Mouse (Mus musculus): Measurements from ENCODE around the gene Cend1. TPM values are rescaled to one million over a fixed set of nuclear protein-coding genes. Genes with fewer than 3 reads are reported as not detected.

Cend1 gene
- polyA plus RNA-seq, 1 experiment from 2014 or later: 5.6 TPM

- H3K4me3 ChIP-seq (replicated peaks): no peak overlapping the region
- H3K9ac ChIP-seq (replicated peaks): no peak overlapping the region
- ATAC-seq (ENCODE audit: insufficient number of reproducible peaks, insufficient read depth, low FRiP score, low TSS enrichment, low read depth): no peak
- no peaks in the 10 kb centered on the region for H3K36me3 ChIP-seq
- no peak overlapping the region for H3K27ac ChIP-seq
- H3K4me1 ChIP-seq (replicated peaks): no peaks in the 10 kb centered on the region
- H3K27me3 ChIP-seq: no peaks in the 10 kb centered on the region
- H3K4me2 ChIP-seq: no peak overlapping the region
- 80% methylated on average over 4 of the region's 4 CpGs for WGBS
- no peaks in the 10 kb centered on the region for H3K9me3 ChIP-seq
Measured at GRCm38 (mm10) chr7:141381068-141381835, 48.0 kb downstream of the Cend1 start.

GRCm38 (mm10) chr7:141379584-141379983 lies 49.7 kb downstream of the Cend1 start:
- Histone ChIP-seq H3K4me1 (replicated peaks) (no peaks in the 10 kb centered on the region), H3K9ac (replicated peaks) (no peak overlapping the region), H3K4me3 (replicated peaks) (no peak overlapping the region), H3K27ac (no peak overlapping the region), H3K9me3 (no peaks in the 10 kb centered on the region), H3K4me2 (no peak overlapping the region), H3K27me3 (no peaks in the 10 kb centered on the region), H3K36me3 (no peaks in the 10 kb centered on the region)
- ATAC-seq (ENCODE audit: insufficient number of reproducible peaks, insufficient read depth, low FRiP score, low TSS enrichment, low read depth): no peak; the same call in 1 of the 2 replicates
- 29% methylated on average over 4 of the region's 4 CpGs for WGBS

Other genes starting within 250 kb of the Cend1 start
- 95.3 and 98.1 TPM in 2 replicates for gene Hras, start 235.5 kb downstream of the Cend1 start, polyA plus RNA-seq (2016; fragmentation: Nextera tagmentation; extraction: Ambion mirVana)
- 17.0 and 19.0 TPM in 2 replicates for gene Lrrc56, start 235.3 kb downstream of the Cend1 start, polyA plus RNA-seq (2016; fragmentation: Nextera tagmentation; extraction: Ambion mirVana)
- gene Lmntd2, start 215.4 kb downstream of the Cend1 start, polyA plus RNA-seq (2016; fragmentation: Nextera tagmentation; extraction: Ambion mirVana): 4.2 and 5.2 TPM in 2 replicates
- gene Rassf7, start 213.6 kb downstream of the Cend1 start, polyA plus RNA-seq (2016; fragmentation: Nextera tagmentation; extraction: Ambion mirVana): 39.1 and 43.7 TPM in 2 replicates
- gene Phrf1, start 200.7 kb downstream of the Cend1 start, polyA plus RNA-seq (2016; fragmentation: Nextera tagmentation; extraction: Ambion mirVana): 95.8 and 102 TPM in 2 replicates
- 0.51 and 1.0 TPM in 2 replicates for gene Irf7, start 163.0 kb downstream of the Cend1 start, polyA plus RNA-seq (2016; fragmentation: Nextera tagmentation; extraction: Ambion mirVana)
- gene Cdhr5, start 152.7 kb downstream of the Cend1 start, polyA plus RNA-seq (2016; fragmentation: Nextera tagmentation; extraction: Ambion mirVana): not detected in 2 replicates
- gene Sct, start 150.4 kb downstream of the Cend1 start, polyA plus RNA-seq (2016; fragmentation: Nextera tagmentation; extraction: Ambion mirVana): 10.5 and 11.4 TPM in 2 replicates
- gene Drd4, start 137.5 kb downstream of the Cend1 start, polyA plus RNA-seq (2016; fragmentation: Nextera tagmentation; extraction: Ambion mirVana): 1.6 TPM in 2 replicates
- 61.8 and 66.5 TPM in 2 replicates for gene Deaf1, start 101.8 kb downstream of the Cend1 start, polyA plus RNA-seq (2016; fragmentation: Nextera tagmentation; extraction: Ambion mirVana)
- gene Tmem80, start 101.8 kb downstream of the Cend1 start, polyA plus RNA-seq (2016; fragmentation: Nextera tagmentation; extraction: Ambion mirVana): 50.7 and 52.0 TPM in 2 replicates
- 5.1 and 6.3 TPM in 2 replicates for gene Eps8l2, start 90.6 kb downstream of the Cend1 start, polyA plus RNA-seq (2016; fragmentation: Nextera tagmentation; extraction: Ambion mirVana)
- gene Taldo1, start 37.3 kb downstream of the Cend1 start, polyA plus RNA-seq (2016; fragmentation: Nextera tagmentation; extraction: Ambion mirVana): 299 and 318 TPM in 2 replicates
- 60.6 and 63.8 TPM in 2 replicates for gene Gatd1, start 15.4 kb downstream of the Cend1 start, polyA plus RNA-seq (2016; fragmentation: Nextera tagmentation; extraction: Ambion mirVana)
- 33.1 and 38.3 TPM in 2 replicates for gene Slc25a22, start 8.4 kb upstream of the Cend1 start, polyA plus RNA-seq (2016; fragmentation: Nextera tagmentation; extraction: Ambion mirVana)
- 16.4 and 19.2 TPM in 2 replicates for gene Pidd1, start 14.5 kb upstream of the Cend1 start, polyA plus RNA-seq (2016; fragmentation: Nextera tagmentation; extraction: Ambion mirVana)
- 1,204 and 1,293 TPM in 2 replicates for gene Rplp2, start 17.9 kb upstream of the Cend1 start, polyA plus RNA-seq (2016; fragmentation: Nextera tagmentation; extraction: Ambion mirVana)
- gene Pnpla2, start 25.7 kb upstream of the Cend1 start, polyA plus RNA-seq (2016; fragmentation: Nextera tagmentation; extraction: Ambion mirVana): 13.7 and 14.9 TPM in 2 replicates
- 7.7 and 9.8 TPM in 2 replicates for gene Cracr2b, start 31.6 kb upstream of the Cend1 start, polyA plus RNA-seq (2016; fragmentation: Nextera tagmentation; extraction: Ambion mirVana)
- gene Cd151, start 37.9 kb upstream of the Cend1 start, polyA plus RNA-seq (2016; fragmentation: Nextera tagmentation; extraction: Ambion mirVana): 11.3 and 13.5 TPM in 2 replicates
- gene Polr2l, start 45.6 kb upstream of the Cend1 start, polyA plus RNA-seq (2016; fragmentation: Nextera tagmentation; extraction: Ambion mirVana): 65.7 and 67.3 TPM in 2 replicates
- 24.8 and 33.0 TPM in 2 replicates for gene Tspan4, start 45.7 kb upstream of the Cend1 start, polyA plus RNA-seq (2016; fragmentation: Nextera tagmentation; extraction: Ambion mirVana)
- gene Chid1, start 110.4 kb upstream of the Cend1 start, polyA plus RNA-seq (2016; fragmentation: Nextera tagmentation; extraction: Ambion mirVana): 27.5 and 28.0 TPM in 2 replicates
- gene Ap2a2, start 132.7 kb upstream of the Cend1 start, polyA plus RNA-seq (2016; fragmentation: Nextera tagmentation; extraction: Ambion mirVana): 93.3 and 94.1 TPM in 2 replicates
- 0.18 TPM in 2 replicates for gene Muc6, start 225.8 kb upstream of the Cend1 start, polyA plus RNA-seq (2016; fragmentation: Nextera tagmentation; extraction: Ambion mirVana)